Mouse (Mus musculus): ENCODE results near the gene Srsf9. TPM values are rescaled to one million over a fixed set of nuclear protein-coding genes. Genes with fewer than 3 reads are reported as not detected.

The Srsf9 gene
- polyA plus RNA-seq (2014; fragmentation: Nextera tagmentation; extraction: Ambion mirVana) = 218 and 229 TPM in 2 replicates

GRCm38 (mm10) chr5:115326875-115327609, at the start of gene Srsf9:
Gene Srsf9, plus strand, starts transcription at chr5:115327177.
- H3K4me1 ChIP-seq (ENCODE audit: control insufficient read depth, insufficient read depth, low read length) = peaks cover 23% of the 10 kb centered on the region
- WGBS = under 1% methylated on average over 91 of the region's 97 CpGs
- H3K4me3 ChIP-seq (ENCODE audit: low read depth, low read length) = peak within 1 kb of the TSS; percentile 95
- H3K9me3 ChIP-seq (ENCODE audit: control insufficient read depth, low read depth, low read length) = no peaks in the 10 kb centered on the region
- peak; percentile 92 for ATAC-seq (ENCODE audit: insufficient number of reproducible peaks, insufficient read depth, low FRiP score, low read depth)
- no peaks in the 10 kb centered on the region for H3K27me3 ChIP-seq (ENCODE audit: control insufficient read depth, insufficient read depth, low read length)
- peak within 1 kb of the TSS; percentile 85 for H3K9ac ChIP-seq (replicated peaks; ENCODE audit: low read depth, low read length)
- H3K27ac ChIP-seq (ENCODE audit: low read length) = peak within 1 kb of the TSS; percentile 85
- H3K36me3 ChIP-seq (ENCODE audit: control insufficient read depth, insufficient read depth, low read length) = peaks cover 24% of the 10 kb centered on the region; the same call in 1 of the 2 replicates
- peak within 1 kb of the TSS; percentile 72 for H3K4me2 ChIP-seq (replicated peaks; ENCODE audit: low read depth, low read length)

GRCm38 (mm10) chr5:115278053-115278452, 48.9 kb upstream of the Srsf9 start:
- no peaks in the 10 kb centered on the region for H3K36me3 ChIP-seq (ENCODE audit: control insufficient read depth, insufficient read depth, low read length)
- peaks cover 10% of the 10 kb centered on the region; the same call in 1 of the 2 replicates for H3K4me1 ChIP-seq (ENCODE audit: control insufficient read depth, insufficient read depth, low read length)
- H3K4me2 ChIP-seq (replicated peaks; ENCODE audit: low read depth, low read length) = no peak overlapping the region
- no peak for ATAC-seq (ENCODE audit: insufficient number of reproducible peaks, insufficient read depth, low FRiP score, low read depth)
- H3K27ac ChIP-seq (ENCODE audit: low read length) = no peak overlapping the region
- H3K27me3 ChIP-seq (ENCODE audit: control insufficient read depth, insufficient read depth, low read length) = no peaks in the 10 kb centered on the region
- no peaks in the 10 kb centered on the region for H3K9me3 ChIP-seq (ENCODE audit: control insufficient read depth, low read depth, low read length)
- no peak overlapping the region for H3K4me3 ChIP-seq (ENCODE audit: low read depth, low read length)
- no peak overlapping the region for H3K9ac ChIP-seq (replicated peaks; ENCODE audit: low read depth, low read length)
- 63% methylated on average over 1 of the region's 1 CpGs for WGBS

GRCm38 (mm10) chr5:115278785-115279184, 48.2 kb upstream of the Srsf9 start:
- no peak overlapping the region for H3K9ac ChIP-seq (replicated peaks; ENCODE audit: low read depth, low read length)
- no peaks in the 10 kb centered on the region for H3K27me3 ChIP-seq (ENCODE audit: control insufficient read depth, insufficient read depth, low read length)
- H3K27ac ChIP-seq (ENCODE audit: low read length) = no peak overlapping the region
- H3K4me1 ChIP-seq (ENCODE audit: control insufficient read depth, insufficient read depth, low read length) = peaks cover 5% of the 10 kb centered on the region; the same call in 1 of the 2 replicates
- H3K4me2 ChIP-seq (replicated peaks; ENCODE audit: low read depth, low read length) = no peak overlapping the region
- no peak for ATAC-seq (ENCODE audit: insufficient number of reproducible peaks, insufficient read depth, low FRiP score, low read depth)
- 52% methylated on average over 2 of the region's 2 CpGs for WGBS
- no peak overlapping the region for H3K4me3 ChIP-seq (ENCODE audit: low read depth, low read length)
- peaks cover under 1% of the 10 kb centered on the region; the same call in 1 of the 2 replicates for H3K36me3 ChIP-seq (ENCODE audit: control insufficient read depth, insufficient read depth, low read length)
- no peaks in the 10 kb centered on the region for H3K9me3 ChIP-seq (ENCODE audit: control insufficient read depth, low read depth, low read length)

- H3K9ac ChIP-seq (replicated peaks; ENCODE audit: low read depth, low read length) = peak within 1 kb of the TSS; percentile 47
- peak within 1 kb of the TSS; percentile 75 for H3K4me2 ChIP-seq (replicated peaks; ENCODE audit: low read depth, low read length)
- H3K27ac ChIP-seq (ENCODE audit: low read length) = no peak within 1 kb of the TSS
- WGBS = 3% methylated on average over 44 of the region's 45 CpGs
- no peaks in the 10 kb centered on the region for H3K9me3 ChIP-seq (ENCODE audit: control insufficient read depth, low read depth, low read length)
- no peaks in the 10 kb centered on the region for H3K27me3 ChIP-seq (ENCODE audit: control insufficient read depth, insufficient read depth, low read length)
- H3K36me3 ChIP-seq (ENCODE audit: control insufficient read depth, insufficient read depth, low read length) = peaks cover 6% of the 10 kb centered on the region; the same call in 1 of the 2 replicates
- H3K4me1 ChIP-seq (ENCODE audit: control insufficient read depth, insufficient read depth, low read length) = peaks cover 5% of the 10 kb centered on the region; the same call in 1 of the 2 replicates
- peak; percentile 82 for ATAC-seq (ENCODE audit: insufficient number of reproducible peaks, insufficient read depth, low FRiP score, low read depth)
- H3K4me3 ChIP-seq (ENCODE audit: low read depth, low read length) = peak within 1 kb of the TSS; percentile 67
These were observed 47.5 kb upstream of the Srsf9 start, which contains the start of gene Coq5 for GRCm38 (mm10) chr5:115279226-115280049. Gene Coq5, plus strand, starts transcription at chr5:115279666.

GRCm38 (mm10) chr5:115280050-115280687, 46.8 kb upstream of the Srsf9 start:
- Histone ChIP-seq H3K4me3 (ENCODE audit: low read depth, low read length) (peak overlapping the region; percentile 67), H3K9ac (replicated peaks; ENCODE audit: low read depth, low read length) (peak overlapping the region; percentile 47), H3K9me3 (ENCODE audit: control insufficient read depth, low read depth, low read length) (no peaks in the 10 kb centered on the region), H3K4me2 (replicated peaks; ENCODE audit: low read depth, low read length) (peak overlapping the region; percentile 75), H3K27ac (ENCODE audit: low read length) (no peak overlapping the region), H3K36me3 (ENCODE audit: control insufficient read depth, insufficient read depth, low read length) (peaks cover 11% of the 10 kb centered on the region; the same call in 1 of the 2 replicates), H3K4me1 (ENCODE audit: control insufficient read depth, insufficient read depth, low read length) (peaks cover 5% of the 10 kb centered on the region; the same call in 1 of the 2 replicates), H3K27me3 (ENCODE audit: control insufficient read depth, insufficient read depth, low read length) (no peaks in the 10 kb centered on the region)
- 6% methylated on average over 17 of the region's 17 CpGs for WGBS
- 0 out of 2 replicates have a peak, but pooled peaks have one; percentile 18 for ATAC-seq (ENCODE audit: insufficient number of reproducible peaks, insufficient read depth, low FRiP score, low read depth)

- WGBS = 94% methylated on average over 3 of the region's 3 CpGs
- peaks cover 5% of the 10 kb centered on the region; the same call in 1 of the 2 replicates for H3K4me1 ChIP-seq (ENCODE audit: control insufficient read depth, insufficient read depth, low read length)
- H3K27ac ChIP-seq (ENCODE audit: low read length) = no peak overlapping the region
- H3K4me3 ChIP-seq (ENCODE audit: low read depth, low read length) = no peak overlapping the region
- H3K9me3 ChIP-seq (ENCODE audit: control insufficient read depth, low read depth, low read length) = no peaks in the 10 kb centered on the region
- no peak overlapping the region for H3K4me2 ChIP-seq (replicated peaks; ENCODE audit: low read depth, low read length)
- peaks cover 11% of the 10 kb centered on the region; the same call in 1 of the 2 replicates for H3K36me3 ChIP-seq (ENCODE audit: control insufficient read depth, insufficient read depth, low read length)
- no peak overlapping the region for H3K9ac ChIP-seq (replicated peaks; ENCODE audit: low read depth, low read length)
- ATAC-seq (ENCODE audit: insufficient number of reproducible peaks, insufficient read depth, low FRiP score, low read depth) = no peak
- no peaks in the 10 kb centered on the region for H3K27me3 ChIP-seq (ENCODE audit: control insufficient read depth, insufficient read depth, low read length)
These were observed 42.2 kb upstream of the Srsf9 start for GRCm38 (mm10) chr5:115284735-115285134.

- peaks cover 10% of the 10 kb centered on the region; the same call in 1 of the 2 replicates for H3K4me1 ChIP-seq (ENCODE audit: control insufficient read depth, insufficient read depth, low read length)
- 92% methylated on average over 8 of the region's 8 CpGs for WGBS
These were observed 32.8 kb upstream of the Srsf9 start for GRCm38 (mm10) chr5:115294173-115294572.

GRCm38 (mm10) chr5:115296347-115296746, 30.6 kb upstream of the Srsf9 start:
- peaks cover 14% of the 10 kb centered on the region; the same call in 1 of the 2 replicates for H3K4me1 ChIP-seq (ENCODE audit: control insufficient read depth, insufficient read depth, low read length)
- no peak overlapping the region for H3K9ac ChIP-seq (replicated peaks; ENCODE audit: low read depth, low read length)
- 68% methylated on average over 10 of the region's 10 CpGs for WGBS
- no peaks in the 10 kb centered on the region for H3K27me3 ChIP-seq (ENCODE audit: control insufficient read depth, insufficient read depth, low read length)
- ATAC-seq (ENCODE audit: insufficient number of reproducible peaks, insufficient read depth, low FRiP score, low read depth) = no peak
- H3K27ac ChIP-seq (ENCODE audit: low read length) = peak overlapping the region; percentile 7; the same call in 1 of the 2 replicates
- H3K36me3 ChIP-seq (ENCODE audit: control insufficient read depth, insufficient read depth, low read length) = peaks cover 32% of the 10 kb centered on the region
- no peak overlapping the region for H3K4me2 ChIP-seq (replicated peaks; ENCODE audit: low read depth, low read length)
- H3K9me3 ChIP-seq (ENCODE audit: control insufficient read depth, low read depth, low read length) = no peaks in the 10 kb centered on the region
- H3K4me3 ChIP-seq (ENCODE audit: low read depth, low read length) = no peak overlapping the region

More at GRCm38 (mm10) chr5:115294173-115294572, 32.8 kb upstream of the Srsf9 start:
- Histone ChIP-seq H3K4me2 (replicated peaks; ENCODE audit: low read depth, low read length) (no peak overlapping the region), H3K9ac (replicated peaks; ENCODE audit: low read depth, low read length) (no peak overlapping the region), H3K9me3 (ENCODE audit: control insufficient read depth, low read depth, low read length) (no peaks in the 10 kb centered on the region), H3K27ac (ENCODE audit: low read length) (no peak overlapping the region), H3K27me3 (ENCODE audit: control insufficient read depth, insufficient read depth, low read length) (no peaks in the 10 kb centered on the region), H3K4me3 (ENCODE audit: low read depth, low read length) (no peak overlapping the region), H3K36me3 (ENCODE audit: control insufficient read depth, insufficient read depth, low read length) (peaks cover 32% of the 10 kb centered on the region)
- ATAC-seq (ENCODE audit: insufficient number of reproducible peaks, insufficient read depth, low FRiP score, low read depth) = no peak
